Mouse (Mus musculus): ENCODE measurements around the gene Filip1. TPM values are rescaled to one million over a fixed set of nuclear protein-coding genes. Genes with fewer than 3 reads are reported as not detected.

Gene Filip1
- polyA plus RNA-seq, 1 experiment from 2014 or later = 5.9 TPM

DNA sequence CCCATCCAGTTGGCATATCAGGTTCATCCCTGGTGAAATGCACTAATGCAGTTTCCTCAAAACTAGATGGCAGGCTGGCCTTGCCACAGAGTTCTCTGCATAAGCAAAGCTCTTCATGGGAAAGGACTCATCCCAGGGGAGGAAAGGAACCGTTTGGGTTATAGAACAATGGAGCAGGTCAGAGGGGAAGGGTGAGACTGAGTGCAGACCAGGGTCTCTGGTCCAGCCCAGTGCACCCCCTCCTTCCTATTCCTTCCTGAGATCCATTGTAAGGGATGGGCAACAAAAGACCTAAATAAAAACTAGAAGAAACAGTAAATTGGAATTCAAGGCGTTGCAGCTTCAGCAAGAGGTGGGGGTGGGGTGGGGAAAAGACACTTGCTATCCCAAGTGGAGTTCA is 140.1 kb downstream of the Filip1 start:
- Histone ChIP-seq H3K4me3 (replicated peaks; ENCODE audit: low read depth, low read length) (no peak overlapping the region), H3K36me3 (ENCODE audit: insufficient read depth, low read length) (no peaks in the 10 kb centered on the region), H3K4me1 (replicated peaks; ENCODE audit: insufficient read depth, low read length) (0 out of 2 replicates have a peak, but pooled peaks cover 8% of the 10 kb centered on the region), H3K27me3 (ENCODE audit: insufficient read depth, low read length) (no peaks in the 10 kb centered on the region), H3K4me2 (ENCODE audit: low read length) (no peak overlapping the region), H3K9me3 (replicated peaks; ENCODE audit: low read length) (no peaks in the 10 kb centered on the region), H3K9ac (ENCODE audit: low read depth, low read length) (no peak overlapping the region), H3K27ac (0 out of 2 replicates have a peak overlapping the region, but pooled peaks have one; percentile 25)
- ATAC-seq (replicated peaks; ENCODE audit: low FRiP score, low read depth) = no peak
- peak; percentile 33 for DNase-seq (ENCODE audit: low spot score)
- 48% methylated on average over 2 of the region's 2 CpGs for WGBS
- TF ChIP-seq CTCF (IDR thresholded peaks at IDR 0.05; ENCODE audit: low read depth) = no peak

DNA sequence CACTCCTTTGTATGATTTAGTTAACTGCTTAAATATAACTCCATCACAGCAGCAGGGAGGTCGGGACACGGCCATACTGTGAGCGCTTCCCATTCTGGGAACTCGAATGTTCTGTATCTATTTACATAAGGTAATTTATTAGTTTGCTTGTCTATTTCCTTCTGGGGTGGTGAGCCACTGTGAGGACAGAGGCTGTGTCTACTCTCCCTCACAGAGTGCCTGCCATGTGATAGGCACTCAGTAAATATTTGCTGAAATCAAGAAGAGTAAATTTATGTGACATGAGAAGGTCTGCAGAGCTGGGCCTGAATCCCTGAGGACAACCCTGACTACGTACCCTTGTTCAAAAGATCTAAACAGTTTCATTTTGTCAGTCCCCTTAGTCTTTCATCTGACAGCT is 143.1 kb downstream of the Filip1 start:
- WGBS = 24% methylated on average over 5 of the region's 5 CpGs
- no peak overlapping the region for H3K27ac ChIP-seq
- no peak overlapping the region for H3K4me2 ChIP-seq (ENCODE audit: low read length)
- ATAC-seq (replicated peaks; ENCODE audit: low FRiP score, low read depth) (no peak), DNase-seq (ENCODE audit: low spot score) (peak; percentile 23)
- H3K9me3 ChIP-seq (replicated peaks; ENCODE audit: low read length) = no peaks in the 10 kb centered on the region
- H3K4me3 ChIP-seq (replicated peaks; ENCODE audit: low read depth, low read length) = no peak overlapping the region
- no peaks in the 10 kb centered on the region for H3K36me3 ChIP-seq (ENCODE audit: insufficient read depth, low read length)
- TF ChIP-seq CTCF (IDR thresholded peaks at IDR 0.05; ENCODE audit: low read depth) = no peak
- H3K27me3 ChIP-seq (ENCODE audit: insufficient read depth, low read length) = no peaks in the 10 kb centered on the region
- no peaks in the 10 kb centered on the region for H3K4me1 ChIP-seq (replicated peaks; ENCODE audit: insufficient read depth, low read length)
- H3K9ac ChIP-seq (ENCODE audit: low read depth, low read length) = no peak overlapping the region

DNA sequence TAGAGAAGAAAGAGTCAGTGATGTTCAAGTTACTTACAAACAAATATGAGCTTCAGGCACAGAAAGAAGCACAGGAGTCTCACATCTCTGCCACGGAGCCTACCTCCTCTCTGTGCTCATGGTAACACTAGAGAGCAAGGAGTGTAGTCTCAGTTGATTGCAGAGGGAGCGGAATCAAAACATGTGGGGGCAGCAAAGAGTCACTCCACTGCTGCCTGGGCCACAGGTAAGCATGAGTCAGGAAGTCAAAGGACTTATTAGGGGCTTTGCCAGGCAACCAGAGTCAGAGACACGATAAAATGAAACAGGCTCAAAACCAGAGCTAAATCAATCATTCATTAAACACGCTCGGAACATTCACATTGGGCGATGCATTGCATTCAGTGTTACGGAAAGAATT is 146.7 kb downstream of the Filip1 start:
- Histone ChIP-seq H3K9me3 (replicated peaks; ENCODE audit: low read length) (no peaks in the 10 kb centered on the region), H3K4me2 (ENCODE audit: low read length) (no peak overlapping the region), H3K9ac (ENCODE audit: low read depth, low read length) (no peak overlapping the region), H3K36me3 (ENCODE audit: insufficient read depth, low read length) (no peaks in the 10 kb centered on the region), H3K27me3 (ENCODE audit: insufficient read depth, low read length) (no peaks in the 10 kb centered on the region), H3K27ac (no peak overlapping the region), H3K4me1 (replicated peaks; ENCODE audit: insufficient read depth, low read length) (no peaks in the 10 kb centered on the region), H3K4me3 (replicated peaks; ENCODE audit: low read depth, low read length) (no peak overlapping the region)
- ATAC-seq (replicated peaks; ENCODE audit: low FRiP score, low read depth) (no peak), DNase-seq (ENCODE audit: low spot score) (peak; percentile 31)
- peak; percentile 60 for TF ChIP-seq CTCF (IDR thresholded peaks at IDR 0.05; ENCODE audit: low read depth)
- WGBS = 62% methylated on average over 7 of the region's 7 CpGs

DNA sequence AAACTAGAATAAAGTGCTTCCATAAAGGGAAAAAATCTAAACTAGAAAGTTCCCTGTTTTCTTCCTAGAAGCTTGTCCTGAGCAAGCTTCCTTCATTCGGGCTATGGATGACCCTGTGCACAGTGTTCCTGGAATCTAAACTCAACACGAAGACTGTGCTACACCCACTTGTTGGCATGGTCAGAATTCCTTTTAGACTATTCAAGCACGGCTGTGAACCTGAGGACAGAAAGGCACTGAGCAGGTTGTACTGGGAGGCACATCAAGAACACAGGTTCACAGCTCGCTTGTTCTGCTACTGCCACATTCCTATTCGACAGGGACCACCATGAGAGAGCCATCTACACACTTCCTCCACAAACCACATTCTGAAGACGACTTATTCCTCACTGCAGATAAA is 150.1 kb downstream of the Filip1 start:
- H3K9me3 ChIP-seq (replicated peaks; ENCODE audit: low read length) = no peaks in the 10 kb centered on the region
- H3K9ac ChIP-seq (ENCODE audit: low read depth, low read length) = no peak overlapping the region
- TF ChIP-seq CTCF (IDR thresholded peaks at IDR 0.05; ENCODE audit: low read depth) = no peak
- H3K36me3 ChIP-seq (ENCODE audit: insufficient read depth, low read length) = no peaks in the 10 kb centered on the region
- H3K4me2 ChIP-seq (ENCODE audit: low read length) = no peak overlapping the region
- DNase-seq (ENCODE audit: low spot score) = no peak
- H3K4me1 ChIP-seq (replicated peaks; ENCODE audit: insufficient read depth, low read length) = no peaks in the 10 kb centered on the region
- no peak for ATAC-seq (replicated peaks; ENCODE audit: low FRiP score, low read depth)
- WGBS = 69% methylated on average over 6 of the region's 6 CpGs
- no peak overlapping the region for H3K27ac ChIP-seq
- no peaks in the 10 kb centered on the region for H3K27me3 ChIP-seq (ENCODE audit: insufficient read depth, low read length)
- H3K4me3 ChIP-seq (replicated peaks; ENCODE audit: low read depth, low read length) = no peak overlapping the region

DNA sequence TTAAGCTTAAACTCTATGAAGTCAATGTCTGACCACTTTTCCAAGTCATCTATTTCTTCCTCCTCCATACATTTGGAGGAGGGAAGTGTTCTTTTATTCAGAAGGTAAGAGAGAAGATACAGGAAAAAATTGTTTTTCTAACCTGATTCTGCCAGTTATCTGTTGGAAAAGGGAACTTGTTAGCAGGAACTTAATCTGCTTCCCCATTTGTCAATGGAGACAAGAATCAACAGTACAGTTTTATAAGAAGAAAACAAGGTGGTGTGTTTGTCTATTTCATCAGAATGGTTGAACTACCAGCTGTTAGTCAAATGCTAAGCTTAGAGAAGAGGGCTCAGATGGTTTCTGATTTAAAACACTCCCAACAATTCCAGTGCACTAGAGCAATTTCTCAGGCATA is 165.6 kb downstream of the Filip1 start:
- no peak for TF ChIP-seq CTCF (IDR thresholded peaks at IDR 0.05; ENCODE audit: low read depth)
- H3K9me3 ChIP-seq (replicated peaks; ENCODE audit: low read length) = no peaks in the 10 kb centered on the region
- H3K27me3 ChIP-seq (ENCODE audit: insufficient read depth, low read length) = no peaks in the 10 kb centered on the region
- no peak for ATAC-seq (replicated peaks; ENCODE audit: low FRiP score, low read depth)
- no peaks in the 10 kb centered on the region for H3K4me1 ChIP-seq (replicated peaks; ENCODE audit: insufficient read depth, low read length)
- H3K4me2 ChIP-seq (ENCODE audit: low read length) = no peak overlapping the region
- no peak overlapping the region for H3K27ac ChIP-seq
- no peak overlapping the region for H3K4me3 ChIP-seq (replicated peaks; ENCODE audit: low read depth, low read length)
- H3K36me3 ChIP-seq (ENCODE audit: insufficient read depth, low read length) = no peaks in the 10 kb centered on the region
- no peak for DNase-seq (ENCODE audit: low spot score)
- H3K9ac ChIP-seq (ENCODE audit: low read depth, low read length) = no peak overlapping the region

DNA sequence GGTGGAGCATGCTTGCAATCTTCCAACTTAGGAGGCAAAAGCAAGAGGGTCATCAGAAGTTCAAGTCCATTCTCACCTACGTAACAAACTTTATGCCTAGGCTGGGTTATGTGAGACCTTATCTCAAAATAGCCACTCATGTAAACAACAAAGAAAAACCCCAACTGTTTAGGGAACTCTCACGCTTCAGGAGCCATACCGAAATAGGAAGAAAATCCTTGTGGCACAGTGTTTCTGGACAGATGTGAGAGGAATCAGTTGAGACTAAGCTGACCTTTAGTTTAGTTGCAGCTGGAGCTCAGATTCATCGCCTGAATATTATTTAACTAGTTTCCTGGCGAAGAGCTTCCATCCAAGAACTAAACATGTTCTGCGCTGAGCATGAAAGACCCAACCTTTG is 170.0 kb downstream of the Filip1 start:
- H3K27me3 ChIP-seq (ENCODE audit: insufficient read depth, low read length) = no peaks in the 10 kb centered on the region
- H3K4me1 ChIP-seq (replicated peaks; ENCODE audit: insufficient read depth, low read length) = no peaks in the 10 kb centered on the region
- H3K36me3 ChIP-seq (ENCODE audit: insufficient read depth, low read length) = no peaks in the 10 kb centered on the region
- H3K4me2 ChIP-seq (ENCODE audit: low read length) = no peak overlapping the region
- no peak overlapping the region for H3K9ac ChIP-seq (ENCODE audit: low read depth, low read length)
- H3K27ac ChIP-seq = no peak overlapping the region
- DNase-seq (ENCODE audit: low spot score) (no peak), ATAC-seq (replicated peaks; ENCODE audit: low FRiP score, low read depth) (no peak)
- 76% methylated on average over 6 of the region's 6 CpGs for WGBS
- no peak overlapping the region for H3K4me3 ChIP-seq (replicated peaks; ENCODE audit: low read depth, low read length)
- no peaks in the 10 kb centered on the region for H3K9me3 ChIP-seq (replicated peaks; ENCODE audit: low read length)
- no peak for TF ChIP-seq CTCF (IDR thresholded peaks at IDR 0.05; ENCODE audit: low read depth)

DNA sequence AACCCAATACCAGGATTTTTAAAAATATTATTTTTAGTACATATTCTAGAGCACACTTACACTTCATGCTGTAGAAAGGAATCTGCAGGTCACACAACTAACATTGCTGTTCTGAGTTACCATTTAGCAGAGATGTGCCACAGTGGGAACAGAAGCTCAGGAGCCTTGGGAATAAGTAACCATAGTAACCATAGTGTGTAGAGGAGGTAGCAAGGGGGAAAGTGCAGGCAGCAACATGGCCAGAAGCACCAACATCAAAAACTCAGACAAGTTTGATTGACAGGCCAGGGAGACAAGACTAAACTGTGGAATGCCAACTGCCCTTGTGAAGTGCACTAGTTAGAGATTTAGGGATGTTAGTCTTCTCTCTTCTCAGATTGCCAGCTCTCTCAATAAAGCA is 170.6 kb downstream of the Filip1 start:
- Histone ChIP-seq H3K4me1 (replicated peaks; ENCODE audit: insufficient read depth, low read length) (no peaks in the 10 kb centered on the region), H3K4me2 (ENCODE audit: low read length) (no peak overlapping the region), H3K9me3 (replicated peaks; ENCODE audit: low read length) (no peaks in the 10 kb centered on the region), H3K4me3 (replicated peaks; ENCODE audit: low read depth, low read length) (no peak overlapping the region), H3K9ac (ENCODE audit: low read depth, low read length) (no peak overlapping the region), H3K36me3 (ENCODE audit: insufficient read depth, low read length) (no peaks in the 10 kb centered on the region), H3K27me3 (ENCODE audit: insufficient read depth, low read length) (no peaks in the 10 kb centered on the region), H3K27ac (no peak overlapping the region)
- no peak for ATAC-seq (replicated peaks; ENCODE audit: low FRiP score, low read depth)
- no peak for TF ChIP-seq CTCF (IDR thresholded peaks at IDR 0.05; ENCODE audit: low read depth)
- no peak for DNase-seq (ENCODE audit: low spot score)
